Mouse (Mus musculus): ENCODE data around the gene Krtap4-1.

DNA sequence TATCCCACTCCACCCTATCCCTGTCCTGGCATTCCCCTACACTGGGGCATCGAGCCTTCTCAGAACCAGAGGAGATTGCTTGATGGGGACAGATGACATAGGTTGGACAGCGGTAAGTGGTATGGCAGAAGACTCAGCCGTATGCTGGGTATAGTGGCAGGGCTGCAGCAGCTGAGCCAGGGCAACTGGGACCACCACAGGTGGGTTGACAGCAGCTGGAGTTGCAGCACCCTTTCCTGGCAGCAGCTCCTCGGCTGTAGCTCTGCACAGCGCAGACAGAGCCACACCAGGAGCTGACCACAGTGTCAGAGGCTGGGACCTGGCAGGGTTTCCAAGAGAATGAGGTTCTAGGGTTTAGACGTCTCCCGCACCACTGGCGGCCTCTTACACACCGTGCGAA, 34.8 kb upstream of the Krtap4-1 start:
- TF ChIP-seq CTCF (IDR thresholded peaks at IDR 0.05; ENCODE audit: borderline replicate concordance, extremely low read depth, insufficient read depth, insufficient read length) (no peak), POLR2A (IDR thresholded peaks at IDR 0.05; ENCODE audit: borderline replicate concordance, extremely low read depth, insufficient read depth, insufficient read length, poor library complexity, severe bottlenecking) (no peak)
